Mouse (Mus musculus) right cerebral cortex, adult 18-20 months (tissue): ENCODE data around the gene Gmppb.
"Not testable (repeated sequence)": the region's sequence is repeated elsewhere in the genome, so short reads cannot be mapped to it uniquely, and the experiment has no call there.

Experiments used
- DNase-seq: peaks from one replicate; pipeline ENCODE4 v3.0.0; 2022; ENCODE audit warnings: mixed read lengths

Gmppb gene

DNA sequence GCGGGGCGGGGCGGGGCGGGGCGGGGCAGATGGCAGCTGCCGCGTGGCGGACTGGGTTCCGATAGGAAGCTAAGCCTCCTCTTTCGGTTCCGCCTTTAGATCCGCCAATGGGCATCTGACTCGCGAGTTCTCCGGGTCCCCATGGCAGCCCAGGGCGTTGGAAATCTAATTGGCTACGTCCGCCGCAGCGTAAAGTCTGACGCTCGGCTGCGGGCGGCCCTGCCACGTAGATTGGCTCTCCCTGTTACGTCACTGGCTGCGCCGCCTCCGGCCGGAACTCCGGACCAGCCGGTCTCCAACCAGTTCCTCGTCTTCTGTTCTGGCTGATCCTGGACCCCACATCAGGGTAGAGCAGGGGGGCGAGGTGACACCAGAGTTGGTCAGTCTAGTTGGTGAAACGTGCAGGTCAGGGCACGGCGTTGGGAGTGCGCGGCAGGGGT lies at the start of gene Gmppb:
Gene Gmppb (plus strand): TSS at position 227 of the 440 bp plus-strand sequence.
- DNase-seq: peak; percentile 98

- peak; percentile 100 for DNase-seq
Observed at GRCm38 (mm10) chr9:108001922-108002770, 46.9 kb upstream of the Gmppb start, which contains the start of gene Ip6k1. Gene Ip6k1 (plus strand): TSS chr9:108002501.

- DNase-seq: no peak
Observed at GRCm38 (mm10) chr9:108002778-108003530, 46.1 kb upstream of the Gmppb start.

- DNase-seq: no peak
Observed at GRCm38 (mm10) chr9:108003531-108003890, 45.5 kb upstream of the Gmppb start.

DNA sequence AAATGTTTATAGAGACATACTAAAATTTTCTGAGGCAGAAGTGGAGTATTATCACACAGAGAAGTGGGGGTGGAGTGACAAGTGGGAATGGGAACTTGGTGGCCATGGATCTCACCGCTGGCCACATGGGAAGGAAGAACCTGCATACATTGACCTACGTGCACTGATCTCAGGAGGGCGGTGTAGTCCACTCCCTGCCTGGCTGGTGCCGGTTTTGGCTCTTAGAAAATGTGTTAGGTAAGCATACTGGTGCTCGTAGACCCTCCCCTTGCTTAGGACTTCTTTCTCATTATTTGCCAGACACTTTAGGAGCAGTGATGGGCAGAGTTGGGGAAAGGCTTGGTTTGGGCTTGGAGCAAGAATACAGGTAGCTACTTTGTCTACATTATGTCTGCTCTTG lies 41.0 kb upstream of the Gmppb start:
- no peak for DNase-seq

- DNase-seq: no peak
Observed at GRCm38 (mm10) chr9:108010385-108010784, 38.7 kb upstream of the Gmppb start.

DNA sequence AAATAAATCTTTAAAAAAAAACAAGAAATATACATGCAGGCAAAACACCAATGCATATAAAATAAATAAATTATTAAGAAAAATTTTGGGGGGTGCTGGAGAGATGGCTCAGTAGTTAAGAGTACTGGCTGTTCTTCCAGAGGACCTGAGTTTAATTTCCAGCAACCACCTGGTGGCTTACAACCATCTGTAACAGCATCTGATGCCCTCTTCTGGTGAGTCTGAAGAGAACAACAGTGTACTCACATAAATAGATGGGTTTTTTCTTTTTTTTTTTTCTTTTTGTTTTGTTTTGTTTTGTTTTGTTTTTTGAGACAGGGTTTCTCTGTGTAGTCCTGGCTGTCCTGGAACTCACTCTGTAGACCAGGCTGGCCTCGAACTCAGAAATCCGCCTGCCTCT lies 35.5 kb upstream of the Gmppb start:
- DNase-seq: not testable (repeated sequence)

GRCm38 (mm10) chr9:108017127-108017526 lies 31.9 kb upstream of the Gmppb start:
- DNase-seq: peak; percentile 45

GRCm38 (mm10) chr9:108020741-108021140 lies 28.3 kb upstream of the Gmppb start:
- DNase-seq: no peak

- DNase-seq: no peak
Observed at GRCm38 (mm10) chr9:108023216-108023615, 25.8 kb upstream of the Gmppb start.

- DNase-seq: no peak
Observed at GRCm38 (mm10) chr9:108026584-108026983, 22.5 kb upstream of the Gmppb start.

DNA sequence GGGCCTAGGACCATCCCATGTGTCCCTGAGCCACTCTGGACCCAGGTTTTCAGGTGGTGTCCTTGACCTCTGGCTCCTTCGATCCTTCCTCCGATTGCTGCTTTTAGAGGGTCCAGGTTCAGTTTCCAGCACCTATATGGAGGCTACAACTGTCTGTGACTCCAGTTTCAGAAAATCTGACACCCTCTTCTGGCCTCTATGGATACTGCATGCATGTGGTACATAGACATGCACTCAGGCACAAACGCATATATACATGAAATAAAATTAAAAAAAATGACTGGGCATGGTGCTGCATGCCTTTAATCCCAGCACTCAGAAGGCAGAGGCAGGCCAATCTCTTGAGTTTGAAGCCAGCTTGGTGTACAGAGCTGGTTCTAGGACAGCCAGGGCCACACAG lies 21.2 kb upstream of the Gmppb start:
- DNase-seq: no peak

DNA sequence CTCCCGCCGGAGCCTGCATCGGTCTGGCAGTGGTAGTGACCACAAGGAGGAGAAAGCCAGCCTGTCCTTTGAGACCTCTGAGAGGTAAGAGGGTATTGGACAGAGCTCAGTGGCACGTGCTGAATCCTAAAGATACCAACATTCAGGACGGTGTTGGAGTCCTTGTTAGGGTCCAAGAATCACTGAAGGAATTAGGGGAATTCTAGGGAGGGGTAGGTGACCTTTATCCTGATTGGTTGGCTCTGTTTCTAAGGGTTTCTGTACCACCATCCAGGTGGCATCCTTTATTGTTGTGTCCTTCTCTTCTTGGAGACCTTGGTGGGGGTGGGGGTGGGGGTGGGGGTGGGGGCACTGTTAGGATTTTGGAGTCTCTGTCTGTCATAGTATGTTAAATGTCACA lies 16.9 kb upstream of the Gmppb start:
- no peak for DNase-seq

GRCm38 (mm10) chr9:108035331-108036156 lies 13.5 kb upstream of the Gmppb start:
- DNase-seq: no peak

DNA sequence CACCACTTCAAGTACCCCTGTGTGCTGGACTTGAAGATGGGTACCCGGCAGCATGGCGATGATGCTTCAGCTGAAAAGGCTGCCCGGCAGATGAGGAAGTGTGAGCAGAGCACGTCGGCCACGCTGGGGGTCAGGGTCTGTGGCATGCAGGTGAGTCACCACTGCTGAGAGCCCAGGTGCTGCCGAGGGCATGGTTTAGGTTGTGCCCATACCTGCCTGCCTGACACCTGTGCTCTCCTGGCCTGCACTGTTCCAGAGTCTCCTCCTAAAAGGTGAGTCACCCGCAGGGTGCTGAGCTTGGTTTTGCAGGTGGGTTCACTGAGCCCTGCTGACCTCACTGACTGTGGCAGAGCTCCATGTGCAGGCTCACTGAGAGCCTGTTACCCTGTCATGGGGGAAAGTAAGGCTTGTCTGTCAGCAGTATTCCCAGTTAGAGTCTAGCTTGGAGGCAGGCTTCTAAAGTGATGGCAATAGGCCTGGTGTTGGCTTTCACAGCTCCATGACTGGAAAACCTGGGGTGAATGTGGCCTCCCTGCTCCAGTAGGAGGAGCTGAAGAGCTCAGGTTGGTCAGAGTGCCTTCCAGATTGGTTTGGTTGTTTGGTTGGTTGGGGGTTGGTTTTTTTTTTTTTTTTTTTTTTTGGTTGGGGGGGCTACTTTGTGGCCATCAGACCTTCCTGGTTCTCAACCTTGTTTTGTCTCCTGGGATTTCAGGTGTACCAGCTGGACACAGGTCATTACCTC lies 4.1 kb upstream of the Gmppb start:
- DNase-seq: no peak

DNA sequence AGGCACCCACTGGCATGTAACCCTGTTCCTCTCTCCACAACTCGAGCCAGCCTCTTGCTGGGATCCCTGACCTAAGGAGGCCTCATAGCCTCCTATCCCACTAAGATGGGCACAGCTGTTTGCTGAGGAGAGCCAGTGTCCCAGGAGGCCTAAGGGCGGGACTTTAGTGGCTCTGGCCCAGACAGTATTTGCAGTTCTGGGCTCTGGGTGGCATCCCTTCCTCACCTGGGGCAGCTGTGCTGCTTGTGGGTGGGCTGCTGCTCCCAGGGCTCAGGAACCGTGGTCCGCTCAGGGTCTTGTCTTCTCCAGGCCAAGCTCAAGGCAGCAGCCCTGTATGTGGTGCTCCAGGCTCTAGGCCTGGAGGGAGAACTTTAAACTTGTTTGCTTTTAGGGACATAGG lies 2.5 kb upstream of the Gmppb start:
- DNase-seq: no peak

GRCm38 (mm10) chr9:108047601-108048565 lies 1.2 kb upstream of the Gmppb start:
- DNase-seq: no peak

GRCm38 (mm10) chr9:108048566-108048955 lies 481 bp upstream of the Gmppb start:
- DNase-seq: no peak

DNA sequence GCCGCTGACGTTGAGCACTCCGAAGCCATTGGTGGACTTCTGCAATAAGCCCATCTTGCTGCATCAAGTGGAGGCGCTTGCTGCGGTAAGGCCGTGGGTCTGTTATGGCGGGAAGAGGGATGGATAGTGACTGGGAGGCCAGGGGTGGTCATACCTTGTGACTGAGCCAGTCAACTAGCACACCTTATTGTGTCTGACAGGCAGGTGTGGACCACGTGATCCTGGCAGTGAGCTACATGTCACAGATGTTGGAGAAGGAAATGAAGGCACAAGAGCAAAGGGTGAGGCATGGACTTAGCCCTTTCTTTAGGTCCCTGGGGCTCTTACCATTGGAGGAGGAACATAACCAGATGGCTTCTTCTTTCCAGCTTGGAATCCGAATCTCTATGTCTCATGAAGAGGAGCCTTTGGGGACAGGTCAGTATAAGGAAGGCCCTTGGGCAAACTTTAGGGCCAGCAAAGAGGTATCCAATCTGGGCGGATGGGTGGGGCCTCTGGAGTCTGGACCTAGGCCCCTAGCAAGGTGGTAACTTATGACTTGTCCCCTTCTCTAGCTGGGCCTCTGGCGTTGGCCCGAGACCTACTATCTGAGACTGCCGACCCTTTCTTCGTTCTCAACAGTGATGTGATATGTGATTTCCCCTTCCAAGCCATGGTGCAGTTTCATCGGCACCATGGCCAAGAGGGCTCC lies 664 bp downstream of the Gmppb start:
- no peak for DNase-seq

GRCm38 (mm10) chr9:108051184-108051930 lies 2.3 kb downstream of the Gmppb start:
- no peak for DNase-seq
